Mouse (Mus musculus) midbrain, embryonic 10.5 days (tissue): ENCODE data around the gene Gas7. TPM values are rescaled to one million over a fixed set of nuclear protein-coding genes. Genes with fewer than 3 reads are reported as not detected.

Experiments used
- DNase-seq: peaks from one replicate; pipeline ENCODE4 v3.0.0-alpha.2; 2017; ENCODE audit warnings: low spot score
- H3K27ac ChIP-seq: fragments of 300-500 bp; sonication (generic); replicated peaks from 2 replicates; pipeline ENCODE4 v1.5.1; 2016; ENCODE audit warnings: mild to moderate bottlenecking
- H3K27me3 ChIP-seq: fragments of 300-500 bp; sonication (generic); 2 replicates; pipeline ENCODE4 v1.6.1; 2016; ENCODE audit warnings: low read depth, mild to moderate bottlenecking; ENCODE audit not compliant: poor library complexity, severe bottlenecking
- H3K36me3 ChIP-seq: fragments of 300-500 bp; sonication (generic); 2 replicates; pipeline ENCODE4 v1.6.1; 2016; ENCODE audit warnings: mild to moderate bottlenecking, moderate library complexity
- H3K4me1 ChIP-seq: fragments of 300-500 bp; sonication (generic); 2 replicates; pipeline ENCODE4 v1.6.1; 2016
- H3K4me3 ChIP-seq: fragments of 300-500 bp; sonication (generic); 2 replicates; pipeline ENCODE4 v1.5.1; 2016; ENCODE audit warnings: mild to moderate bottlenecking, moderate library complexity
- H3K9me3 ChIP-seq: fragments of 300-500 bp; sonication (generic); replicated peaks from 2 replicates; pipeline ENCODE4 v1.6.1; 2016; ENCODE audit warnings: mild to moderate bottlenecking
- WGBS: fragments of 180-500 bp; shearing (Covaris S2); methylation state at CpG from one replicate; pipeline ENCODE4 v1.1.7; 2016; 5-methylcytosine and 5-hydroxymethylcytosine counted together
- polyA plus RNA-seq: library from polyadenylated mRNA; unstranded; fragments of >200 nt; fragmentation: Nextera tagmentation; extraction: Ambion mirVana; gene quantifications from 2 replicates; pipeline ENCODE4 v1.2.1, GENCODE M21; 2016

Gas7 gene
- polyA plus RNA-seq, 1 experiment from 2014 or later = 2.9 TPM

DNA sequence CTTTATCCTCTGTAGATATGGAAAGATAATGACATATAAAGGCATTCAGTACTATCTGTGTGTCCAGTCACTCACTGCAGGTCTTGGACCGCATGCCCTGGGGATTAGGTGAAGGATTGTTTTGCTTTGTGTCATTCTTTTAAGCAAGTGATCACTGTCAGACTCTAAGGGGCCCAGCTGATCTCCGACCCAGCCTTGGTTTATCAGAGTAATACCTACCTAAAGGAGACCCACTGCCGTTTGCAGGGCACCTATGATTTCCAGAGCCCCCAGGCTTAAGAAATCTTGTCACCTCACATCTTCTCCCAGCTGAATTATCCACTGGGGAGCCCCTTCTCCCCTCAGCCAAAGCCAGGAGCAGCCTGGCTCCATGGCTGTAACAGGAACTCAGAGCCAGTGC, 70.6 kb downstream of the Gas7 start:
- 52% methylated on average over 3 of the region's 3 CpGs for WGBS
- peaks cover 15% of the 10 kb centered on the region for H3K4me1 ChIP-seq
- no peaks in the 10 kb centered on the region for H3K27me3 ChIP-seq
- no peak overlapping the region for H3K27ac ChIP-seq
- no peak for DNase-seq
- no peaks in the 10 kb centered on the region for H3K36me3 ChIP-seq
- no peak overlapping the region for H3K4me3 ChIP-seq
- no peaks in the 10 kb centered on the region for H3K9me3 ChIP-seq

DNA sequence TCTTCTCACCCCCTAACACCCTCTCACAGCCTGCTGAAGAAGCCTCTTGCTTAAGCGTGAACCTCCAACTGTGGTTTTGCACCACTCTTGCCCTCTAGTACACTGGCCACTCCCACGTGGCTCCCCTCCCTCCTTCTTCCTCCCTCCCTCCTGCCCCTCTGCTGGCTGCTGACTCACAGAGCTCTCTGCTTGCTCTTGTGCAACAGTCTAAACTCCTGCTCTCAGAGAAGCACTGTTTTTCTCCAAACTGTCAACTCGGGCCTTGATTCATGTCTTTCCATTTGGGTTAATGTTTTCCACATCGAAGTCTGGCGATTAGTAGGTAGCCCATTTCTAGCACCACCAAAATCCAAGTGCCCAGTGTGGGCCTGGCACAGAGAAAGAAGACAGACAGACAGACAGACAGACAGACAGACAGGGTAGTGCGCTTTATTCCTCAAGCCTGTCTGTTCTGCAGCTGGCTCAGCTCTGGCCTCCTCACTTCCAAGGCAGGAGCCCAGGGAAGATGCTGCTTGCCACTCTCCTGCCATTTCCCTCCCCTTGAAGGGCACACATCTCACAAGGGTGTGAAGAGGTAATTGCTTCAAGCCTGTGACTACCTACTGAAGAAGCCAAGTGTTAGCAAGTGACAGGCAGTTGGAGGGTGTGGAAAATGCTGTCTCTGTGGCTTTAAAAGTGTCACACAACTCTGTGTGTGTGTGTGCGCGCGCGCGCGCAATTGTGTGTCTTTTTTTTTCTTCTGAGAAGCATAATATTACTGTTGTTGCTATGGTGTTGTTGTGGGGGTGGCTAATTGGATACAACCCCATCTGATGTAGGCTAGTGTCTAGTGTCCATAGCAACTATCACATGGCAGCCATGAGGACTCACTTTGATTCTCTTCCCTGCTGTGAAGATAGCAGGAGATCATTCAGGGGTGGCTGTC, 71.6 kb downstream of the Gas7 start:
- peaks cover 15% of the 10 kb centered on the region for H3K4me1 ChIP-seq
- H3K27me3 ChIP-seq = no peaks in the 10 kb centered on the region
- no peaks in the 10 kb centered on the region for H3K9me3 ChIP-seq
- H3K36me3 ChIP-seq = no peaks in the 10 kb centered on the region
- H3K27ac ChIP-seq = no peak overlapping the region
- WGBS = 83% methylated on average over 12 of the region's 12 CpGs
- no peak overlapping the region for H3K4me3 ChIP-seq
- no peak for DNase-seq

DNA sequence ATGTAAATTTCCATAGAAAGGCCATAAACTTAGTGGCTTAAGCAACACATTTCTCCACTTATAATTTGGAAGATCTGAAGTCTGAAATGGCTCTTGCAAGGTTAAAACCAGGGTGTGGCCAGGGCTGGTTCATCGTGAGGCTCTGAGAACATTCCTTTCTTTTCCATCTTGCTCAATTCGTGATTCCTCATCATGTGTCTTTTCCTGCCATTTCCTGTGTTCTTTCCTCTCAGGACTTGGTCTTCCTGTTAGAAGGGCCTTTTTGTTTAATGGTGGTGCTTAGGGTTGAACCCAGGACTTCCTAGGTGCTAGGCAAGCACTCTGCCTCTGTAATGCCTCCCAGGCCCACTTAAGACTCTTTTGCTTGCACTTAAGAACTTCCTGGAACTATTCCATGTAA, 76.0 kb downstream of the Gas7 start:
- DNase-seq = no peak
- Histone ChIP-seq H3K4me3 (no peak overlapping the region), H3K4me1 (no peaks in the 10 kb centered on the region), H3K9me3 (no peaks in the 10 kb centered on the region), H3K27ac (no peak overlapping the region), H3K36me3 (no peaks in the 10 kb centered on the region), H3K27me3 (no peaks in the 10 kb centered on the region)
- WGBS = 89% methylated on average over 2 of the region's 2 CpGs

DNA sequence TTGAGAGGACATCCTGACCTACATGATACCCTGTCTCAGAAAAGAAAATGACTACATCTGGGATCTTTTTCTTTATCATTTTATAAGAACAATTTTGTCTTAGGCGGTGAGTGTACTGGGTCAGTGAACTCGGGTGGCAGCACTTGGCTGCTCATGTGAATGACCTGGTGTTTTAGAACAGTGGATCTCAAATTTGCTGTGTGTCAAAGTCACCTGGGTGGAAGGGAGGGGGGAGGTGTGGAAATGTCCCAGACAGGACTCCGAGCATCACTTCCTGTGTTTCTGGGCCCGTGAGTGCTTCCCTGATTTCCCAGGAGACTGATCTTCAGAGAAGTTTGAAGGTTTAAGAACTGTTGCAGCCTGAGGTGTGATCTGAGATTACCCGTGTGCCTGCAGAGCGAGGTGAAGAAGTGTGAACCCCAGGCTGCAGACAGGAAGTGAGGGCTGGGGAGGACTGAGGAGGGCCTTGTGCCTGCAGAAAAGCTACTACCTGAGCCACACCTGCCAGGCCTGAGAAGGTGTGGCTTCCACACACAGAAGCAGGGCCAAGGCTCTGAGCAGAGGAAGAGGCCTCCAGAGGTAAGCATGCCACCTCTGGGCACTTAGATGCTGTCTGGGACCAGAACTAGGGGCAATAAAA, 76.8 kb downstream of the Gas7 start:
- H3K9me3 ChIP-seq = no peaks in the 10 kb centered on the region
- H3K27me3 ChIP-seq = no peaks in the 10 kb centered on the region
- DNase-seq = no peak
- H3K4me1 ChIP-seq = no peaks in the 10 kb centered on the region
- H3K36me3 ChIP-seq = no peaks in the 10 kb centered on the region
- 75% methylated on average over 6 of the region's 6 CpGs for WGBS
- no peak overlapping the region for H3K27ac ChIP-seq
- no peak overlapping the region for H3K4me3 ChIP-seq

DNA sequence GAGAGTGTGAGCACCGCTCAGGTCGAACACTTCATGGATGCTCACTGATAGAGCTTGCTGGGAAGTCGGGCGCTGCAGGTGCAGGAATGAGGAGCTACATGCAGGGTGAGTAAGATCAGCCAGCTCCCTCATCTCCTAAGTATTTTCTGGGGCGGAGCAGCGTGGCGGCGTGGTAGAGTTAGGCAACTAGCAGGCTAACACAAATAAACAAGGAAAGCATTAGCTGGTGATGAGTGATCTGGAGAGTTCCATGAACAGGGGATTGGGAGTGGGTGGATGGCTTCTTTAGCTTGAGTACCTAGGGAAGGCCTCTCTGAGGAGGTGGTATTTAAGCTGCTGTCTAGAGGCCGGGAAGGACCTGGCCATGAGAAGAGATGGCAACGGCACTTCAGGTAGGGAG, 77.5 kb downstream of the Gas7 start:
- DNase-seq = no peak
- 82% methylated on average over 10 of the region's 10 CpGs for WGBS
- Histone ChIP-seq H3K9me3 (no peaks in the 10 kb centered on the region), H3K4me3 (no peak overlapping the region), H3K27ac (no peak overlapping the region), H3K27me3 (no peaks in the 10 kb centered on the region), H3K4me1 (no peaks in the 10 kb centered on the region), H3K36me3 (no peaks in the 10 kb centered on the region)

DNA sequence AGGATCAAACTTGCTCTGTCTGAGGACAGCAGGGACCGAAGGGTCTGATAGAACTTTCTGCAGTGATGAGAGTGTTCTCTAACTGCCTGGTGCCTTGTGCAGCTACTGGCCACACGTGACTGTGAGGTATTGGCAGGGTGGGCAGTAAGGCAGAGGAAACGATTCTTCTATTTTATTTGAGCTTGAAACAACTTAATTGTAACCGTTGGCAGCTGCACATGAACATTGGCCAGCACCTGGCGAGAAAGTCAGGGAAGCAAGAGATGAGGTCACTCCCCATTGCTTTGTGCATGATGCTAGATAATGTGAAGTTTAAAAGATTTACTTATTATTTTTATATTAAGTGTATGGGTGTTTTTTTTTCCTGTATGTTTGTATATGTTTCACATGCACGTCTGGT, 77.9 kb downstream of the Gas7 start:
- Histone ChIP-seq H3K36me3 (no peaks in the 10 kb centered on the region), H3K27me3 (no peaks in the 10 kb centered on the region), H3K4me3 (no peak overlapping the region), H3K27ac (no peak overlapping the region), H3K4me1 (no peaks in the 10 kb centered on the region), H3K9me3 (no peaks in the 10 kb centered on the region)
- WGBS = 88% methylated on average over 6 of the region's 6 CpGs
- DNase-seq = no peak

DNA sequence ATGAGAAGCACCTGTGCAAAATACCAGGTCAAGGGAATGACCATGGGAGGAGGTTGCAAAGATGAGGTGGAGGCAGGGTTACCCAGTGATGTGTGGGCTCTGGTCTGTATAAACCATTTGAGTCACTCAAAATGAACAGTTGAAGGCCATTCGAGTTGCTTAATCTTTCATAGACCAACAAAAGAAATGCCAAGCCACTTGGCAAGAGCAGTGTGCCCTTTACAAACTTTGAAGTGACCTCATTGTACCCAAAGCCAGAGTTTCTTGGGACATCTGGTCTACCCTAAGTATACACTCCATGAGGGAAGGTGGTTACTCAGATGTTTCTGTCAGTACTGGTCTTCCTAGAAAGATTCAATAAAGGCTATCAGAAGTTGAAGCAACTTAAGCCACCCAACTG, 80.5 kb downstream of the Gas7 start:
- 82% methylated on average over 1 of the region's 1 CpGs for WGBS
- Histone ChIP-seq H3K9me3 (no peaks in the 10 kb centered on the region), H3K27me3 (no peaks in the 10 kb centered on the region), H3K36me3 (no peaks in the 10 kb centered on the region), H3K4me3 (no peak overlapping the region), H3K4me1 (no peaks in the 10 kb centered on the region), H3K27ac (no peak overlapping the region)
- DNase-seq = no peak

DNA sequence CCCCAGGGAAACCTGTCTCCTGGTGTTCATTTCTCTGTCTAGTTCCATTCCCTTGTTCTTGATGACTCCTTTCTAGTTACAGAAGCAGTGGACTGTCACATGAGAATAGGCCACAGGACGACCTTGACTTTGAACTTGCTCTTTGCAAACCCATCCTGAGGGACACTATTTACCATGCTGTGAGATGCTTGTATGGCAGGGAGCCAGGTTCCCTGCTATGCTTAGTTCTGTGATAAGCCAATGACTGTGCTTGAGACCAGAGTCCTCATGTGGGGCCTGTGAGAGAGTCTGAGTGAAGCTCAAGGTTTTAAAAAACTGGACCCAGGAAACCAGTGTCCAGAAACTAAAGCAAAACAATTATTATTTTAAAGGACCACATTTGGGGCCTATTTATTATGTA, 81.2 kb downstream of the Gas7 start:
- Histone ChIP-seq H3K9me3 (no peaks in the 10 kb centered on the region), H3K27me3 (no peaks in the 10 kb centered on the region), H3K36me3 (no peaks in the 10 kb centered on the region), H3K27ac (no peak overlapping the region), H3K4me1 (no peaks in the 10 kb centered on the region), H3K4me3 (no peak overlapping the region)
- WGBS = 79% methylated on average over 1 of the region's 1 CpGs
- no peak for DNase-seq

DNA sequence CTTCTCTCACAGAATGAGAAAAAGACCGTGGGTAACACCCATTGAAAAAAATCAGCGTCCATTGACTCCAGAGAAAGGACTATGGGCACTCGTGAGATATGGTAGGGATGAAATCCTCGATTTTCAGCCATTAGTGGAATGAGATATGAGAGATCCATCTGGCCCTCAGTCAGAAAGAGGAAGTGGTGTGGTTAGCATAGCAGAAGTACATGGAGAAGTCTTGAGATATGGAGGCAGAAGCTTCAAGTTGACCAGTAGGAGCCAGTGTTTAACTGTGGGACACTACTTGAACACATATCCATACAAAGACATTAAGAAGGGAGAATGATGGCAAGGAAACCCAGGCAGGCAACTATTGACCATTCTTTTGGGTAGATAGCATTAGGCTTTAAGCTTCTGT, 82.1 kb downstream of the Gas7 start:
- DNase-seq = no peak
- Histone ChIP-seq H3K36me3 (no peaks in the 10 kb centered on the region), H3K4me1 (no peaks in the 10 kb centered on the region), H3K9me3 (no peaks in the 10 kb centered on the region), H3K27ac (no peak overlapping the region), H3K27me3 (no peaks in the 10 kb centered on the region), H3K4me3 (no peak overlapping the region)
- 89% methylated on average over 4 of the region's 4 CpGs for WGBS

DNA sequence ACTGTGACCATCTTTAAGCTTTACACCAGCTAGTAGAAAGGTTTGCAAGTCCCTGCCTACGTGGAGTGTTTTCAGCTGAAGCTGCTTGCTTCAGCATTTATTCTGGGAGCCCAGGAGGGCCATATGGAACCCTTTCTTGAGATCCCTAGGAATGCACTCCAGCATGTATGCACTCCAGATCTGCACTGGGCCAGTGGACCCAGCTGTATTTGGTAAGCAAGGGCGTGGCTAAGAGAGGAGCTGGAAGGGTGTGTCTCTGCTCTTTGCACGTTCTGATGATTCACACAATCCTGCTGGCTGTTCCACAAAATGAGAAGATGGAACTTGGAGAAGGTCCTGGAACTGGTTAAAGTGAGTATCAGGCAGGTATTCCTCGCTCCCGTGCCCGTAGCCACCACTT, 83.3 kb downstream of the Gas7 start:
- Histone ChIP-seq H3K4me1 (no peaks in the 10 kb centered on the region), H3K27ac (no peak overlapping the region), H3K4me3 (no peak overlapping the region), H3K36me3 (no peaks in the 10 kb centered on the region), H3K27me3 (no peaks in the 10 kb centered on the region), H3K9me3 (no peaks in the 10 kb centered on the region)
- DNase-seq = no peak
- 82% methylated on average over 6 of the region's 6 CpGs for WGBS

DNA sequence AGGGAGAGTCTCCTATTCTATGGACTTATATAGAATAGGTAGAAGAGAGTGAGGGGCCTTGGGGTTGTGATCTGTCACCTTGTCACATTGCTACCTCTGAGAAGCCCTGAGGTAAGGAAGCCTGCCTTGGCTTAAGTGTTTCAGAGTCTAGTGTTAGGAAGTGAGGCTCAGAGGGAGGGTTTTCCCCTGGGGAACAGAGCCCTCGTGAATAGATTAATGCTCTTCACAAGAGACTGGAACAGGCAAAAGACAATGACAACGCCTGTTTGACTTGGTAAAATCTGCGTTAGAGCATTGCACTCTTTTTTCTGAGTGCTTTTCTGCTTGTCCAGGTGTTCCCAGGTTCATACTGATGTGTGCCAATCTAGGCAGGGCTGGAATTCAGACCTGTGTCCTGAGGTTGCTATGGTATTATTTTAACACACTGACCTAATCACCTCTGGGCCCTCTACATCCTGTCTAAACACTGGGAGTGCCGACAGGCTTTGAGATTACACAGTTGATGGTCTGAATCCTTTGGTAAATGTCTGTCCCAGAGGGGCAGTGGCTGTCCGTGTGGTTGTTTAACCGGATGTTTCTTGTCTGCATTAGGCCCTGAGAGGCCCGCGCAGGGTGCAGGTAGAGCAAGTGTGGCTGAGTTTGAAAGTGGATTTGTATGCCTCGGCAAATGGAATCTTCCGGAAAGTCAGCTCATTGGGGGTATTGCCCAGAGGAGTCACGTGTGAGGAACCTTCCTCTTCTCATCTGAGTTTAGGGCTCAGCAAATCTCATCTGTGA, 89.6 kb downstream of the Gas7 start:
- Histone ChIP-seq H3K27ac (no peak overlapping the region), H3K36me3 (no peaks in the 10 kb centered on the region), H3K9me3 (no peaks in the 10 kb centered on the region), H3K4me1 (peaks cover 15% of the 10 kb centered on the region), H3K4me3 (no peak overlapping the region), H3K27me3 (no peaks in the 10 kb centered on the region)
- WGBS = 70% methylated on average over 11 of the region's 11 CpGs
- no peak for DNase-seq

DNA sequence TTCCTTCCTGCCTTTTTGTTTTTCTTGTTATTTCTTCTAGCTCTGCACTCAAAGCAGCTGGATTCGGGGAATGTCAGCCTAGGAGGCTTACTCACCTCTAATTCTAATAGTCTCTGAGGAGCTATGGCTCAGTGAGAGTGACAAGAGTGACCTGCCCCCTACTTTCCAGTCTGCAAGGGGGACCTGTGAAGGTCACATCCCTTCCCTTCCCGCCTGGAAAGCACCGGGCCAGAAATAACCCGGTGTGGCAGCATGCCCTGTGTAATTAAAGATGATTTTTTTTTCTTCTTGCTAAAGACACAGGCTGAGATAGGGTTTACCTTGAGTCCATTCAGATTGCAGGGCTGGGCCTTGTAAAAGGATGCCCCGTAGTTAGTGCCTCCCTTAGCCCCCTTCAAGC, 91.3 kb downstream of the Gas7 start:
- Histone ChIP-seq H3K27me3 (no peaks in the 10 kb centered on the region), H3K36me3 (no peaks in the 10 kb centered on the region), H3K9me3 (no peaks in the 10 kb centered on the region), H3K4me3 (no peak overlapping the region), H3K27ac (0 out of 2 replicates have a peak overlapping the region, but pooled peaks have one; percentile 46), H3K4me1 (peaks cover 15% of the 10 kb centered on the region)
- 50% methylated on average over 5 of the region's 5 CpGs for WGBS
- DNase-seq = no peak

DNA sequence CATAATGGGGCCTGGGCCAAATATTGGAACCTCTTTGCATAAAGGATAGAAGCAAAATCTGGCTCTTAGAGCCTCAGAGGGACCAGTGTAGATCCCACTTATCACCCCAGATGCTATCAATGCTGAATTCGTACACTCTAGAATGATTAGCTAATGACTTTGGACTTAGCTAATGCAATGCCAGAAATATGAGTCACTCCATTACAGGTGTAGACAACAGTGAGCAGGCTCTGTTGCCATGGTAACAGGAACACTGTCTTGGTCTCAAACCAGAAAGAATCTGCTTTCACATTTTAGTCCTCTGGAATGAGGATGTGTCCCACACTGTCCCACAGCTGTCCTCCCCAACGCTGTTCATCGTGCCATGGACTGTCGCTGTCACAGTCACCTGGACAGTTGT, 94.1 kb downstream of the Gas7 start:
- no peak overlapping the region for H3K27ac ChIP-seq
- H3K27me3 ChIP-seq = no peaks in the 10 kb centered on the region
- peaks cover 15% of the 10 kb centered on the region for H3K4me1 ChIP-seq

More for the DNA sequence above, 94.1 kb downstream of the Gas7 start:
- Histone ChIP-seq H3K4me3 (no peak overlapping the region), H3K36me3 (no peaks in the 10 kb centered on the region), H3K9me3 (no peaks in the 10 kb centered on the region)
- no peak for DNase-seq
- 96% methylated on average over 4 of the region's 4 CpGs for WGBS
